Mouse (Mus musculus) hindbrain, postnatal 0 days (tissue): ENCODE data around the gene Cyp4a10. TPM values are rescaled to one million over a fixed set of nuclear protein-coding genes. Genes with fewer than 3 reads are reported as not detected.
"Not testable (repeated sequence)": the region's sequence is repeated elsewhere in the genome, so short reads cannot be mapped to it uniquely, and the experiment has no call there.

Source experiments
- ATAC-seq: fragments of 200-750 bp; cut with Nextera tagmentation; 2 replicates; pipeline ENCODE4 v1.8.0; 2017; ENCODE audit warnings: mild to moderate bottlenecking, moderate TSS enrichment, moderate library complexity
- DNase-seq: peaks from one replicate; pipeline ENCODE4 v3.0.0-alpha.2; 2015; ENCODE audit warnings: low spot score
- H3K27ac ChIP-seq: fragments of 300-500 bp; sonication (generic); 2 replicates; pipeline ENCODE4 v1.5.1; 2014; ENCODE audit warnings: mild to moderate bottlenecking
- H3K27me3 ChIP-seq: fragments of 300-500 bp; sonication (generic); 2 replicates; pipeline ENCODE4 v1.6.1; 2014; ENCODE audit warnings: low read length, mixed read lengths; ENCODE audit not compliant: insufficient read depth
- H3K36me3 ChIP-seq: fragments of 300-500 bp; sonication (generic); 2 replicates; pipeline ENCODE4 v1.6.1; 2014; ENCODE audit warnings: low read length, mixed read lengths; ENCODE audit not compliant: insufficient read depth
- H3K4me1 ChIP-seq: fragments of 300-500 bp; sonication (generic); 2 replicates; pipeline ENCODE4 v1.6.1; 2014; ENCODE audit warnings: antibody characterized with exemption, low read length, mixed read lengths; ENCODE audit not compliant: insufficient read depth
- H3K4me2 ChIP-seq: fragments of 300-500 bp; sonication (generic); 2 replicates; pipeline ENCODE4 v1.6.1; 2014; ENCODE audit warnings: low read depth, mild to moderate bottlenecking, low read length, moderate library complexity, mixed read lengths
- H3K4me3 ChIP-seq: fragments of 300-500 bp; sonication (generic); 2 replicates; pipeline ENCODE4 v1.5.1; 2014; ENCODE audit warnings: low read length
- H3K9ac ChIP-seq: fragments of 300-500 bp; sonication (generic); replicated peaks from 2 replicates; pipeline ENCODE4 v1.6.1; 2014; ENCODE audit warnings: mild to moderate bottlenecking, low read length, moderate library complexity, mixed read lengths
- H3K9me3 ChIP-seq: fragments of 300-500 bp; sonication (generic); 2 replicates; pipeline ENCODE4 v1.6.1; 2016; ENCODE audit warnings: low read length, mixed read lengths
- CTCF ChIP-seq: IDR thresholded peaks from 2 replicates; pipeline ENCODE4 v1.5.1; 2016; ENCODE audit warnings: antibody characterized with exemption, control low read depth, low read depth
- WGBS: fragments of 180-500 bp; shearing (Covaris S2); extraction: QIAGEN DNeasy Blood & Tissue Kit; methylation state at CpG from one replicate; pipeline ENCODE4 v1.1.7; 2014; 5-methylcytosine and 5-hydroxymethylcytosine counted together
- polyA plus RNA-seq: library from polyadenylated mRNA; unstranded; fragments of >200 nt; fragmentation: Nextera tagmentation; extraction: Ambion mirVana; gene quantifications from 2 replicates; pipeline ENCODE4 v1.2.1, GENCODE M21; 2015
- total RNA-seq: library from RNA; depleted of rRNA; stranded (reverse); fragments of >200 nt; gene quantifications from 2 replicates; pipeline ENCODE4 v1.2.3, GENCODE M21; 2014; rRNA removed

The Cyp4a10 gene
- total and polyA plus RNA-seq, 2 experiments from 2014 or later = not detected

GRCm38 (mm10) chr4:115563401-115563800 is 45.3 kb downstream of the Cyp4a10 start, which contains the start of gene Cyp4a31:
Cyp4a31 (plus strand) TSS chr4:115563649.
- Histone ChIP-seq H3K27ac (no peak within 1 kb of the TSS), H3K4me2 (no peak within 1 kb of the TSS), H3K9ac (no peak within 1 kb of the TSS), H3K27me3 (no peaks in the 10 kb centered on the region), H3K4me3 (no peak within 1 kb of the TSS), H3K4me1 (no peaks in the 10 kb centered on the region), H3K36me3 (no peaks in the 10 kb centered on the region), H3K9me3 (no peaks in the 10 kb centered on the region)
- DNase-seq (no peak), ATAC-seq (no peak)
- no peak for TF ChIP-seq CTCF
- WGBS = 90% methylated on average over 3 of the region's 3 CpGs

DNA sequence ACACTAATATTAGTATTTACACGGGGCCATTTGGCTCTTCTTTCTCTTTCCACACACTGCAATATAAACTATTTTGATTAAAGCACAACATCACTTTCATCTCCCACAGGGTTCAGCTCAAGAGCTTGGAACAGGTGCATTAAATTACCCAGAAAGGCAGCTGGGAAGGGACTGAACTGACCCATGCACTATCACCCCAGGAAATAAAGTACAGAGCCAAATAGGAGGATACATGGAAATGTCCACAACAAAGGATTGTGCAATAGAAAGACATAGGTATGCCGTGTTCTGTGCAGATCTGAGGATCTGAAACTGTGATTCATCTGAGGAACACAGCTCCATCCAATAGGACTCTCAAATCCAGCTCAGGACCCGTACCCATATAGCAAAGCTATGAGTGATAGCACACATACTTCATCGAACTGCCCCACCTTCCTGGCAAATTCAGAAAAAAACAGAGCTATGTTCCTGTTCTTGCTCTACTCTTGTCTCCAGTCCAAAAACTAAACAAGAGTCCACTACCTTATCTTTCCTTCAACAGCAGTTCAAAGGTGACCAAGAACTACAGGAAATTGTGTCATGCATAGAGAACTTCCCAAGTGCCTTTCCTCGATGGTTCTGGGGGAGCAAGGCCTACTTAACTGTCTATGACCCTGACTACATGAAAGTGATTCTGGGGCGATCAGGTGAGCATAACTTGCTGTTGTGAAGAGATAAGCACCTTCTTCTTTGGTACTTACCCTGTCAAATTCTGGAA is 46.6 kb downstream of the Cyp4a10 start:
- not testable (repeated sequence) for DNase-seq, H3K36me3 ChIP-seq, H3K4me3 ChIP-seq, H3K4me1 ChIP-seq, H3K9me3 ChIP-seq, H3K9ac ChIP-seq, ATAC-seq, H3K4me2 ChIP-seq, H3K27ac ChIP-seq, H3K27me3 ChIP-seq
- WGBS = 87% methylated on average over 6 of the region's 6 CpGs

DNA sequence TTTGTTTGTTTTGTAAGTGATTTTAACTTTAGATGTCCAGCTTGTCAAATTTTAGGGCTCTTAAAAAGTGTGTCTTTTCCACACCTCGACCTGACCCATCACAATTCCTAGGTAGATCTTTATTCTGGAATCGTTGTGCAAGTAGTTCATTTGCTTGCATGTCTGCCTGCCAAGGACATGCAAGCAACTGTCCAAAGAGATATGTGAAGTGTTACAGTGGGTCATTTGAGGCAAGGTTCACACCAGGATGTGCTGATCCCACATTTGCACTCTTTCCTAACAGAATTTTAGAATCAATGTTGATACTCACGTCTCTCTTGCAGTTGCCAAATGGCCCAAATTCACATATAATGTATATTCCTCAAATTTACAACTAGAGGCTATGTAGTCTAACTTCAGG is 57.2 kb downstream of the Cyp4a10 start:
- Histone ChIP-seq H3K4me1 (no peaks in the 10 kb centered on the region), H3K4me2 (no peak overlapping the region), H3K9me3 (no peaks in the 10 kb centered on the region), H3K27ac (no peak overlapping the region), H3K27me3 (no peaks in the 10 kb centered on the region), H3K9ac (no peak overlapping the region), H3K36me3 (no peaks in the 10 kb centered on the region), H3K4me3 (no peak overlapping the region)
- WGBS = 86% methylated on average over 3 of the region's 3 CpGs
- DNase-seq (no peak), ATAC-seq (no peak)
- no peak for TF ChIP-seq CTCF

DNA sequence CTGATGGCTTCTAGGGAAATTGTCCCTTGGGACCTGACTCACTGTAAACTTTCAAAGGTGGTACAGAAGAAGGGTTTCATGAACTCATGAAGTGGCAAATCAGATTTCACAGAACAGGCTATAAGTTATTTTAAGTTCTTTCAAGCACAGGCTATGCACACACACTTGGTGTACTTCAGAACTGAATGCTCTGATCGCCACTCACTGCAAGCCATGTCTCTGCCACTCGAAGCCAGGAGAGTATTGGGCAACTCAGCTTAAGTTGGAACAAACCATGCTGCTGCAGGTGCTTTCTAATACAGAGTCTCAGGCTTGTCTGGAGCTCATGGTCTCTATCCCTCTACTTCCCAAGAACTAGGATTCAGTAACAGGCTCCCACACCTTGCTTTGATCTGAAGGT is 57.7 kb downstream of the Cyp4a10 start:
- Histone ChIP-seq H3K27me3 (no peaks in the 10 kb centered on the region), H3K4me2 (no peak overlapping the region), H3K36me3 (no peaks in the 10 kb centered on the region), H3K9me3 (no peaks in the 10 kb centered on the region), H3K27ac (no peak overlapping the region), H3K9ac (no peak overlapping the region), H3K4me1 (no peaks in the 10 kb centered on the region), H3K4me3 (no peak overlapping the region)
- WGBS = 82% methylated on average over 2 of the region's 2 CpGs
- ATAC-seq = no peak
- TF ChIP-seq CTCF = no peak
- DNase-seq = no peak

GRCm38 (mm10) chr4:115583036-115583435 is 65.0 kb downstream of the Cyp4a10 start:
- no peak for TF ChIP-seq CTCF
- Histone ChIP-seq H3K36me3 (no peaks in the 10 kb centered on the region), H3K27ac (no peak overlapping the region), H3K27me3 (no peaks in the 10 kb centered on the region), H3K4me1 (no peaks in the 10 kb centered on the region), H3K4me3 (no peak overlapping the region), H3K4me2 (no peak overlapping the region), H3K9me3 (no peaks in the 10 kb centered on the region), H3K9ac (no peak overlapping the region)
- DNase-seq = no peak
- no peak for ATAC-seq

Other genes starting within 250 kb of the Cyp4a10 start
- not detected in 2 replicates for gene Cyp4a12a, start 219.2 kb upstream of the Cyp4a10 start, total RNA-seq
- not detected in 2 replicates for gene Cyp4a12a, start 219.2 kb upstream of the Cyp4a10 start, polyA plus RNA-seq
- gene Cyp4a12b, start 106.6 kb upstream of the Cyp4a10 start, total RNA-seq = not detected in 2 replicates
- 0.08 TPM in 1 of 2 replicates, not detected in the other for gene Cyp4a12b, start 106.6 kb upstream of the Cyp4a10 start, polyA plus RNA-seq
- not detected in 2 replicates for gene Cyp4a30b, start 65.7 kb upstream of the Cyp4a10 start, total RNA-seq
- gene Cyp4a30b, start 65.7 kb upstream of the Cyp4a10 start, polyA plus RNA-seq = not detected in 2 replicates
- not detected in 2 replicates for gene Cyp4a14, start 22.1 kb upstream of the Cyp4a10 start, total RNA-seq
- not detected in 2 replicates for gene Cyp4a14, start 22.1 kb upstream of the Cyp4a10 start, polyA plus RNA-seq
- gene Cyp4a31, start 45.4 kb downstream of the Cyp4a10 start, total RNA-seq = not detected in 2 replicates
- not detected in 2 replicates for gene Cyp4a31, start 45.4 kb downstream of the Cyp4a10 start, polyA plus RNA-seq
- gene Cyp4a32, start 82.7 kb downstream of the Cyp4a10 start, total RNA-seq = not detected in 2 replicates
- gene Cyp4a32, start 82.7 kb downstream of the Cyp4a10 start, polyA plus RNA-seq = not detected in 2 replicates
- 1.3 and 1.8 TPM in 2 replicates for gene Cyp4b1, start 129.5 kb downstream of the Cyp4a10 start, total RNA-seq
- gene Cyp4b1, start 129.5 kb downstream of the Cyp4a10 start, polyA plus RNA-seq = 1.4 and 1.6 TPM in 2 replicates
- gene Efcab14, start 219.5 kb downstream of the Cyp4a10 start, total RNA-seq = 17.1 and 20.5 TPM in 2 replicates
- gene Efcab14, start 219.5 kb downstream of the Cyp4a10 start, polyA plus RNA-seq = 17.0 and 17.9 TPM in 2 replicates